Mouse (Mus musculus) liver, embryonic 14.5 days (tissue): ENCODE data around the gene Chst11.
A peak's percentile ranks its signal among the peaks of the same experiment; 100 is the strongest.

Experiments used
- CTCF ChIP-seq: IDR thresholded peaks from 2 replicates; pipeline ENCODE4 v1.5.1; 2016; ENCODE audit warnings: antibody characterized with exemption, low read depth, control low read depth
- EP300 ChIP-seq: IDR thresholded peaks from 2 replicates; pipeline ENCODE4 v1.6.1; 2016; ENCODE audit warnings: antibody characterized with exemption, low read depth

DNA sequence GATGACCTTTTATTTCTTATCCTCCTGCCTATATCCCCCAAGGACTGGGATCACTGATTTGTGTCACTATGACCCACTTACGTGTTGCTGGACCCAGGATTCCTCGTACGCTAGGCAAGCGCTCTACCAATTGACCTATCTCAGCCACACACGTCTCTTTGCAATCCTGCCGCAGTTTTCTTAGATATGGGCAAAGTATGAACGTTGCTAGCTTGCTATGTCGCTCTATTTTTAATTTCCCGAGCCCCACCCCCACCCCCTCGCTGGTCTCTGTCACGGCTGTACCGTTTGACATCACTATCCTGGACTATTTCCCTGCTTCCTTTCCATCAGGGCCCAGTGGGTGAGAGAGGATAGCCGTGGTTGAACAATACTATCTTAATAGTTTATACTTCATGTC is 31.5 kb downstream of the Chst11 start:
- no peak for TF ChIP-seq CTCF
- TF ChIP-seq EP300 = peak; percentile 70
